Mouse (Mus musculus) lung, embryonic 14.5 days (tissue): Measurements from ENCODE around the gene Ang4. TPM values are rescaled to one million over a fixed set of nuclear protein-coding genes. Genes with fewer than 3 reads are reported as not detected.
"Not testable (repeated sequence)": the region's sequence is repeated elsewhere in the genome, so short reads cannot be mapped to it uniquely, and the experiment has no call there.

Source experiments
- ATAC-seq: fragments of 200-750 bp; cut with Nextera tagmentation; 2 replicates; pipeline ENCODE4 v1.8.0; 2017; ENCODE audit warnings: mild to moderate bottlenecking, moderate TSS enrichment, moderate library complexity; ENCODE audit not compliant: insufficient read depth
- DNase-seq: peaks from one replicate; pipeline ENCODE4 v3.0.0-alpha.2; 2015
- H3K27ac ChIP-seq: fragments of 300-500 bp; sonication (generic); 2 replicates; pipeline ENCODE4 v1.5.1; 2014; ENCODE audit warnings: low read depth, mild to moderate bottlenecking, moderate library complexity
- H3K27me3 ChIP-seq: fragments of 300-500 bp; sonication (generic); 2 replicates; pipeline ENCODE4 v1.6.1; 2014; ENCODE audit warnings: low read length, control low read depth; ENCODE audit not compliant: insufficient read depth
- H3K36me3 ChIP-seq: fragments of 300-500 bp; sonication (generic); 2 replicates; pipeline ENCODE4 v1.6.1; 2014; ENCODE audit warnings: control low read depth; ENCODE audit not compliant: insufficient read depth
- H3K4me1 ChIP-seq: fragments of 300-500 bp; sonication (generic); 2 replicates; pipeline ENCODE4 v1.6.1; 2014; ENCODE audit warnings: antibody characterized with exemption, control low read depth; ENCODE audit not compliant: insufficient read depth
- H3K4me2 ChIP-seq: fragments of 300-500 bp; sonication (generic); 2 replicates; pipeline ENCODE4 v1.6.1; 2014; ENCODE audit warnings: mild to moderate bottlenecking
- H3K4me3 ChIP-seq: fragments of 300-500 bp; sonication (generic); 2 replicates; pipeline ENCODE4 v1.5.1; 2014; ENCODE audit warnings: low read depth, low read length
- H3K9ac ChIP-seq: fragments of 300-500 bp; sonication (generic); 2 replicates; pipeline ENCODE4 v1.6.1; 2014
- H3K9me3 ChIP-seq: fragments of 300-500 bp; sonication (generic); 2 replicates; pipeline ENCODE4 v1.6.1; 2016; ENCODE audit warnings: low read depth, low read length, control low read depth
- CTCF ChIP-seq: IDR thresholded peaks from 2 replicates; pipeline ENCODE4 v1.5.1; 2016; ENCODE audit warnings: antibody characterized with exemption, low read depth
- WGBS: fragments of 180-500 bp; shearing (Covaris S2); extraction: QIAGEN DNeasy Blood & Tissue Kit; methylation state at CpG from one replicate; pipeline ENCODE4 v1.1.7; 2014; 5-methylcytosine and 5-hydroxymethylcytosine counted together
- polyA plus RNA-seq: library from polyadenylated mRNA; unstranded; fragments of >200 nt; fragmentation: Nextera tagmentation; extraction: Ambion mirVana; gene quantifications from 2 replicates; pipeline ENCODE4 v1.2.1, GENCODE M21; 2014

Gene Ang4
- polyA plus RNA-seq, 1 experiment from 2014 or later, result not detected

DNA sequence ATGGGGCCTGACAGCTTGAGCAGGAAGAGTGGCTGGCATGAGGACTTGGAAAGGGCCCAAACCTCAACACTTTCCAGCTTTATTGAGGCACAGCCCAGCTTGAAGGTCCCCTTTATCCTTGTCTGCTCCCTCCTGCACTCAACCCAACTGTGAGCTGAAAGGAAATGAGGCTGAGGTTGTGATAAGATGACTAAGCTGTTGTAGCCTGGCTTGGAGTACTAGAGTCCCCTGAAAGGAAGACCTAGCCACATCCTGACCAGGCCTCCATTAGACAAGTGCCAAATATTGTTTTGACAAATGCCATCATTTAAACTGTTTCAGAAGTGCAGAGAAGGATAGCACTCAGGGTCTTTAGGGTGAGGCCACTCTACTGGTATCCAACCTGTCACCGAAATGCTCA is 4.4 kb upstream of the Ang4 start:
- Histone ChIP-seq H3K4me2 (no peak overlapping the region), H3K27me3 (no peaks in the 10 kb centered on the region), H3K4me1 (no peaks in the 10 kb centered on the region), H3K9ac (no peak overlapping the region), H3K27ac (no peak overlapping the region), H3K4me3 (no peak overlapping the region), H3K9me3 (no peaks in the 10 kb centered on the region), H3K36me3 (no peaks in the 10 kb centered on the region)
- DNase-seq (no peak), ATAC-seq (no peak)
- TF ChIP-seq CTCF, result no peak
- 90% methylated on average over 1 of the region's 1 CpGs for WGBS

DNA sequence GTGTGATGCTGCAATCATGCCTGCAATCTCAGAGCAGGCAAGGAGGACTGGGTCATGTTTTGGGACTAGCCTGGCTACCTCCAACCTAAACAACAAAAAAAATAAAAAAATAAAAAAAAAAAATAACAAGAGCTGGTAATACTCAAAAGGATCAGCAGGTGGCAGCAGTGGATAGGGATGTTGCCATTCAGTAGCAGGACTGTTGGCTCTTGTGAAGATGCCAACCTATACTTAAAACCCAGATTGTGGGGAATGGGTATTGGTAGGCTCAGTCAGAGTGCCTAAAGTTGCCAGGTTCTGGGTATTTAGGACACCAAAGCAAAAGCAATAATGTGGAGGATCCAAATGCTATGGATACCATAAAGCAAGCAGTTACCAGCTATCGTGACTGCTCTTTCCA is 2.0 kb downstream of the Ang4 start:
- peak; percentile 54 for TF ChIP-seq CTCF
- not testable (repeated sequence) for H3K4me1 ChIP-seq, H3K27ac ChIP-seq, ATAC-seq, H3K9me3 ChIP-seq, H3K27me3 ChIP-seq, H3K4me3 ChIP-seq, H3K36me3 ChIP-seq, H3K9ac ChIP-seq, H3K4me2 ChIP-seq
- 62% methylated on average over 1 of the region's 1 CpGs for WGBS
- DNase-seq, result peak; percentile 5

DNA sequence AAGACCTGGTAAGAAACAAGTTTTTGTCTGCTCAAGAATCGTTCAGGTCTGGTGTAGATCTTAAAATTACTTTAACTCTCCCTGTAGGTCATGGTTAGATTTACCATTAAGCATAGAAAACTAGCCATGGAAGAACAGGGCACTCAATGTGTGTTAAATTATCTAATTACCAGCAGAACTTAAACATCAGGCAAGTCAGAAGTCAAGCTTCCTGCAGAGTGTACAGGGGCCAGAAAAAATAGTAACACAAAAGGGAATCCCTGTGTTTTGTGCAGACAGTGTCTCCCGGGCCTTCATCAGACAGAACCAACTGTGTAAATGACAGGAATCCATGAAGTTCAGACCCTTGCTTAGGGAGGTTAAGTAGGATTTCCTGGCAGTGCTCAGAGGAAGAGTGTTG is 17.4 kb downstream of the Ang4 start:
- no peak overlapping the region for H3K4me3 ChIP-seq
- TF ChIP-seq CTCF, result no peak
- no peaks in the 10 kb centered on the region for H3K27me3 ChIP-seq
- no peak for ATAC-seq
- no peaks in the 10 kb centered on the region for H3K36me3 ChIP-seq
- no peak overlapping the region for H3K9ac ChIP-seq
- no peaks in the 10 kb centered on the region for H3K9me3 ChIP-seq
- H3K27ac ChIP-seq, result no peak overlapping the region
- no peak for DNase-seq
- no peaks in the 10 kb centered on the region for H3K4me1 ChIP-seq
- WGBS, result 73% methylated on average over 2 of the region's 2 CpGs
- H3K4me2 ChIP-seq, result no peak overlapping the region

DNA sequence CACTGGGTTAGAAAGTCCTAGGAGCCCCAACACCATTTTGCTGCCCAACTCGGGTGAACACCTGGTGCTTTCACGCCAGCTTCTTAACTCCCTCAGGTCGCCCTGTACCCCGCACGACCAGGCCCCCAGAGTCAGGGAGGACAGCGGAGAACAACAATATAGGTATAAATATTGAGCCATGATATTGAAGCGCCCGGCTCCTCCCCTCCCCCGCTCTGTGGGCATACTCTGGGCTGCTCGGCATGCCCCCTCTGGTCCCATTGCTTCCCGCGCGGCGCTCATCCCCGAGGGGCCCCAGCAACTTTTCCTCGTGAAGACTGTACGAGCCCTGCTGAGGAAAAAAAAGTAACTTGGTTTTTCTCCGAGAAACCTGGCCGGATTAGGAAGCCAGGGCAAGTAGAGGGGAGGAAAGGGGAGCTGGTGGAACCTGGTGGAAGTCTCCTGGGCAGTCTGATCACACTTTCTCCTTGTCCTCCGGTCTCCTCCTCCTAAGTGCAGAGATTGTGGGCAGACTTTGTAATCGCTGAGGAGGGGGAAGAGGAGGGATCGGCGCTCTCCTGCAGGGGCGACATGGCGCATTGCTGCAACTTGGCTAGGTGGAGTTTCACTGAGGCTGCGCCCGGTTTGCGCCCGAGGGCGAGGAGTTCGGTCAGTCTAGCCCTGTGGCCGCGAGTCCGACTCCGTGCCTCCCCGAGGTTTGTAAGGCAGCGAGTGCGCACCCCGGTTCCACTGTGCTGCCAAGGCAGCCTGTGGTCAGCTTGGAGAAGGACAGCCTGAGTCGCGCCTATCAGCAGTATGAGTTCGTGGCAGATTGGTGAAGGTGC is 32.8 kb downstream of the Ang4 start:
- Histone ChIP-seq H3K4me2 (peak overlapping the region; percentile 77), H3K4me1 (no peaks in the 10 kb centered on the region), H3K9ac (peak overlapping the region; percentile 28), H3K27me3 (peaks cover 40% of the 10 kb centered on the region), H3K27ac (no peak overlapping the region), H3K36me3 (no peaks in the 10 kb centered on the region), H3K4me3 (peak overlapping the region; percentile 32), H3K9me3 (no peaks in the 10 kb centered on the region)
- no peak for TF ChIP-seq CTCF
- DNase-seq (peak; percentile 26), ATAC-seq (peak; percentile 65; the same call in 1 of the 2 replicates)
- WGBS, result under 1% methylated on average over 42 of the region's 42 CpGs

DNA sequence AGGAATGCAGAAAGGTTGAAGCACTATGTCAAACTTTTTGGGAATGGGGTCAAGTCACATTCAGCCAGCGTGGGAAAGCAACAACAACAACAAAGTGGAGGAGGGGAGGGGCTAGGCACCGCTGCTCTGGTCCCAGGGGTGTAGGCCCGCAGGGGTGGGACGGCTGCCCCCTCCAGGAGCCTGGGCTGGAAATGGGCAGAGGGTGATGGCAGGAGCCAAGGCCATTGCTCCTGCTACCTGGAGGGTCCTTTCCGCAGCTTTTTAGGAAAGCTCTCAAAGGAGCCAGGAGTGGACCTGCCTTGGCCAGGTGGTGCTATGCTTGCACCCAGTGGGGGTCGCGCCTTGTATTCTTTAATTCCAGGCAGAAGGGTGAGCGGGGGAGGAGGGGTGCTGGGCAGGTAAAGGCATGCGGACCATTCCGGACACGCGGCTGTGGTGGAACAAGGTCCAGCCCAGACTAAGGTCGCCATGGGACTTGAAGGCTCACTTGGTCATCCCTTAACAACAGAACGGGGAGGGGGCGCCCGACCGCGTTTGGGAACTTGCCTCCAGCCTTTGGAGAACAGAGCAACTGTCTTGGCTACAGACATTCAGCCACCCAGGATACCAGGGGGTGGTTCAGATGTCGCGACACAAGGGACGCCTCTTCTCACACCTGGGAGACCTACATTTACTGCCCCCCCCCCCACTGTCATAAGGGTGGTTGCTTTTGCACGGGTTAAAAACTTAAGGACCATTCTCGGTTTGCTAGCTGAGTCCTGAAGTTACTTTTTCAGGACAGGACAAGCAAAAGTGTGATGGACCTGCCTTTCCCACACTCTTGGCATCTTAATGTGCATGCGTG is 34.0 kb downstream of the Ang4 start:
- ATAC-seq, result peak; percentile 56
- Histone ChIP-seq H3K4me2 (peak overlapping the region; percentile 77), H3K27ac (no peak overlapping the region), H3K4me1 (no peaks in the 10 kb centered on the region), H3K36me3 (no peaks in the 10 kb centered on the region), H3K9ac (no peak overlapping the region), H3K27me3 (peaks cover 40% of the 10 kb centered on the region), H3K9me3 (no peaks in the 10 kb centered on the region), H3K4me3 (peak overlapping the region; percentile 12)
- no peak for DNase-seq
- no peak for TF ChIP-seq CTCF
- WGBS, result 2% methylated on average over 24 of the region's 24 CpGs

DNA sequence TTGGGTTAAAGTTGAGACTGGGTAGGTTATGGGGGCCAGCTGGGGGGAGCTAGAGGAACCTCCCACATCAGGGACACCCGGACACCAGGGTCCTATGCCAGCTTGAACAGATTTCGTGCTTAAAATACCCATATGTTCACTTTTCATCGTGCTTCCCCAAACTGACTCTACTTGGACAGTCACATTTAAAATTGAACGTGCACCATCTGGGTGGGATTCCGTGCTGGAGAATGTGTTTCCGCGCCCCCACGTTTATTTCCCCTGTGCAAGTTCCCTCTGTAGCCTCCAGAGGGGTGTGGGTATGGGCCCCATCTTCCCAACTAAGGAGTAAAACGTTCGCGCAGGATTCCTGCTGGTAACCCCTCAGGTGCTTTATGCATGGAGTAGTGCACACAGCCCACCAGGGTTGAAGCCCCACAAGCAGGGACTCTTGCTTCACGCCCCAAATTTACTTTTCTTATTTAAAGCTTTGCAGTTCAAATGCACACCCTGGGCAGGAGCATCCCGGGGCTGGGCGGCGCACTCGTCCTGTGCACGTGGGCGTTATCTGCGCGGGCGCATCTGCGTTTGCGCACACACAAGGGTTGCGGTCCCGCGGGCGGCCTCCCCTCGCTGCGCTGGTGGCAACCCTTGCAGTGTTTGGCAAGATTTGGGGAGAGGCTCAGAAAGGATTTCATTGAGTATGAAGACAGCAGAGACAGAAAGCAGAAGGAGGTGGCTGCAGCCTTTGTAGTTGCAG is 34.8 kb downstream of the Ang4 start:
- DNase-seq (no peak), ATAC-seq (peak; percentile 38; the same call in 1 of the 2 replicates)
- peak overlapping the region; percentile 77 for H3K4me2 ChIP-seq
- H3K4me1 ChIP-seq, result no peaks in the 10 kb centered on the region
- no peak overlapping the region for H3K27ac ChIP-seq
- no peak for TF ChIP-seq CTCF
- 0 out of 2 replicates have a peak overlapping the region, but pooled peaks have one; percentile 12 for H3K4me3 ChIP-seq
- no peak overlapping the region for H3K9ac ChIP-seq
- 2% methylated on average over 29 of the region's 29 CpGs for WGBS
- peaks cover 40% of the 10 kb centered on the region for H3K27me3 ChIP-seq
- H3K9me3 ChIP-seq, result no peaks in the 10 kb centered on the region
- no peaks in the 10 kb centered on the region for H3K36me3 ChIP-seq
